Mouse (Mus musculus) brain, embryonic 14.5 days (tissue): Measurements from ENCODE around the gene Hbq1a.
A peak's percentile ranks its signal among the peaks of the same experiment; 100 is the strongest.

Source experiments
- CTCF ChIP-seq: fragments of 200-500 bp; IDR thresholded peaks from 2 replicates; pipeline ENCODE4 v1.5.1; 2012; ENCODE audit warnings: inconsistent platforms, mild to moderate bottlenecking, moderate library complexity, borderline replicate concordance; ENCODE audit not compliant: insufficient read depth, insufficient read length; ENCODE audit errors: extremely low read depth
- POLR2A ChIP-seq: fragments of 200-500 bp; IDR thresholded peaks from 2 replicates; pipeline ENCODE4 v1.6.1; 2012; ENCODE audit warnings: mild to moderate bottlenecking, inconsistent platforms, borderline replicate concordance; ENCODE audit not compliant: poor library complexity, insufficient read depth, insufficient read length, severe bottlenecking; ENCODE audit errors: extremely low read depth

DNA sequence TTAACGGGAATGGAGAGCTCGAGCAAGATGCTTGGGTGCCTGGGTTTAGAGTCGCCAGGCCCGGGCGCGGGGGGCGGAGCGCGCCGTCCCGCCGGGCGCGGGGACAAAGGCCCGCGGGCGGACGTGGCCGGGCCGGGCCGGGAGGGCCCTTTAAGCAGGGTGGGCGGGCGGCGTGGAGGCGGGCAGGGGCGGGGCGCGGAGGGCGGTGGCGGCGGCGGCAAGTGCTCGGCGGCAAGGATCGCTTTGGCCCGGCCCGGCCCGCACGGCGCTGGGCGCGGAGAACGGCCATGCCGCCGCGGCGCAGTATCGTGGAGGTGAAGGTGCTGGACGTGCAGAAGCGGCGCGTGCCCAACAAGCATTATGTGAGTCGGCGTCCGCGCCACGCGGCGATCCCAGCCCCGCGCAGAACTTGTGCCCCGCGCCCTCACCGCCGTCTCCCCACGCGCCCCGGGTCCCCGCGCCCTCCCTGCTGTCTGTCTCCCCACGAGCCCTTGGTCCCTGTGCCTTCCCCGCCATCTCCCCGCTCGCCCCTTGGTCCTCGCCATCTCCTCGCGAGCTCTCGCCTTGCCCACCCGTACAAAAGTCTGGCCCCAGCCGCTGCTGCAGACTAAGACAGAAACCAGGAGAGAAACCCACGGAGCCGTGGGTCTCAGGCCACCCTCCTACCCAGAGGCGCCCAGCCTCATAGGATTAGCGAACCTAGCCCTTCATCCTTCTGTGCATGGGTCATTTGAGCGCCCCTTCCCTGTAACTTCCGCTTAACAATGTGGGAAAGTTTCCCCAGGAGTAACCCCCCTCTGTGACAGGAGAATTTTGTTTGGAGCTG is 48.0 kb downstream of the Hbq1a start, which contains the start of gene Sh3pxd2b:
- TF ChIP-seq POLR2A (peak; percentile 75; the same call in 1 of the 2 replicates), CTCF (no peak)
